Mouse (Mus musculus) midbrain, embryonic 13.5 days (tissue): ENCODE measurements around the gene Son. TPM values are rescaled to one million over a fixed set of nuclear protein-coding genes. Genes with fewer than 3 reads are reported as not detected.
A peak's percentile ranks its signal among the peaks of the same experiment; 100 is the strongest.
"Not testable (repeated sequence)": the region's sequence is repeated elsewhere in the genome, so short reads cannot be mapped to it uniquely, and the experiment has no call there.

Source experiments
- ATAC-seq: fragments of 200-750 bp; cut with Nextera tagmentation; 2 replicates; pipeline ENCODE4 v1.8.0; 2017; ENCODE audit warnings: mild to moderate bottlenecking, moderate TSS enrichment, moderate library complexity
- H3K27ac ChIP-seq: fragments of 300-500 bp; sonication (generic); 2 replicates; pipeline ENCODE4 v1.5.1; 2015; ENCODE audit warnings: inconsistent platforms, mild to moderate bottlenecking, moderate library complexity
- H3K27me3 ChIP-seq: fragments of 300-500 bp; sonication (generic); 2 replicates; pipeline ENCODE4 v1.6.1; 2015; ENCODE audit warnings: mild to moderate bottlenecking, inconsistent platforms
- H3K36me3 ChIP-seq: fragments of 300-500 bp; sonication (generic); 2 replicates; pipeline ENCODE4 v1.6.1; 2015; ENCODE audit warnings: mild to moderate bottlenecking, inconsistent platforms
- H3K4me1 ChIP-seq: fragments of 300-500 bp; sonication (generic); replicated peaks from 2 replicates; pipeline ENCODE4 v1.6.1; 2015; ENCODE audit warnings: inconsistent platforms
- H3K4me2 ChIP-seq: fragments of 300-500 bp; sonication (generic); replicated peaks from 2 replicates; pipeline ENCODE4 v1.6.1; 2015; ENCODE audit warnings: moderate library complexity, mild to moderate bottlenecking, inconsistent platforms
- H3K4me3 ChIP-seq: fragments of 300-500 bp; sonication (generic); replicated peaks from 2 replicates; pipeline ENCODE4 v1.5.1; 2015; ENCODE audit warnings: mild to moderate bottlenecking, inconsistent platforms
- H3K9ac ChIP-seq: fragments of 300-500 bp; sonication (generic); replicated peaks from 2 replicates; pipeline ENCODE4 v1.6.1; 2015; ENCODE audit warnings: mild to moderate bottlenecking, inconsistent platforms
- H3K9me3 ChIP-seq: fragments of 300-500 bp; sonication (generic); 2 replicates; pipeline ENCODE4 v1.6.1; 2016; ENCODE audit warnings: mild to moderate bottlenecking, inconsistent platforms
- WGBS: fragments of 180-500 bp; shearing (Covaris S2); methylation state at CpG from one replicate; pipeline ENCODE4 v1.1.7; 2015; 5-methylcytosine and 5-hydroxymethylcytosine counted together
- polyA plus RNA-seq: library from polyadenylated mRNA; unstranded; fragments of >200 nt; fragmentation: Nextera tagmentation; extraction: Ambion mirVana; gene quantifications from 2 replicates; pipeline ENCODE4 v1.2.1, GENCODE M21; 2015

Gene Son
- polyA plus RNA-seq, 1 experiment from 2014 or later = 146 TPM

DNA sequence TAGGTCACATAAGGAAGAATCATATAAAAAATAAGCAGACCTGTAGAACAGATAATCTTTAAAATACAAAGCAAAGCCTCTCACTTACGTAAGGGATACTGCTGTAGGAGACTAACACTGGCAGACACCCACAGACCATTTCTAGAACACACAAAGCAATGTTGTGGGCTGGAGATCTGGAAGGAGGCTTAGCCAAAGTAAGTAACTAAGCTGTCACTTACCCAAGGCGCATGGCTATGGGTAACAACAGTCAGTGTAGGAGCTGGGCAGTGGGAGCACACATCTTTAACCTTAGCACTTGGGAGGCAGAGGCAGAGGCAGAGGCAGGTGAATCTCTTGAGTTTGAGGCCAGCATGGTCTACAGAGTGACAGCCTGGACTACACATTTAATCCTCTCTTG, 7.7 kb upstream of the Son start:
- Histone ChIP-seq H3K36me3 (peaks cover 78% of the 10 kb centered on the region), H3K4me2 (no peak overlapping the region), H3K27ac (no peak overlapping the region), H3K4me1 (peaks cover under 1% of the 10 kb centered on the region; the same call in 1 of the 2 replicates), H3K9me3 (no peaks in the 10 kb centered on the region), H3K27me3 (no peaks in the 10 kb centered on the region), H3K4me3 (no peak overlapping the region), H3K9ac (no peak overlapping the region)
- WGBS = 94% methylated on average over 2 of the region's 2 CpGs
- no peak for ATAC-seq

DNA sequence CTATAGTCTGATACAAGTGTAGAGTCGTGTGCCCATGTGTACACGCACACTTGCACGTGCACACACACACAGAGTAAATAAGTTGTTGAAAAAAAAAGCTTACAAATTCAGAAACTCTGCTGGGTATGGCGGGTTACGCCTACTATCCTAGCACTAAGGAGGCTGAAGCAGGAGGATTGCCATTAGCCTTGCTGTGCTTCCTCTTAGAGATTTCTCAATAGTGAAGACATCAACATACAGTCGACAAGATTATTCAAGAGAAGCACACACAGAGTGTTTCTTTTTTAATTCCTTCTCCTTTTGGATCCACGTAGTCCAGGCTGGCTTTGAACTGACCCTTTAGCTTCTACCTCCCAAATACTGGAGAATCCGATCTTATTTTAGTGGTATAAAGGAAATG, 7.1 kb upstream of the Son start:
- Histone ChIP-seq H3K36me3 (peaks cover 74% of the 10 kb centered on the region), H3K4me3 (no peak overlapping the region), H3K27ac (no peak overlapping the region), H3K27me3 (no peaks in the 10 kb centered on the region), H3K9me3 (no peaks in the 10 kb centered on the region), H3K4me2 (no peak overlapping the region), H3K4me1 (peaks cover 4% of the 10 kb centered on the region; the same call in 1 of the 2 replicates), H3K9ac (no peak overlapping the region)
- no peak for ATAC-seq
- whole genome bisulfite sequencing = 94% methylated on average over 8 of the region's 8 CpGs

DNA sequence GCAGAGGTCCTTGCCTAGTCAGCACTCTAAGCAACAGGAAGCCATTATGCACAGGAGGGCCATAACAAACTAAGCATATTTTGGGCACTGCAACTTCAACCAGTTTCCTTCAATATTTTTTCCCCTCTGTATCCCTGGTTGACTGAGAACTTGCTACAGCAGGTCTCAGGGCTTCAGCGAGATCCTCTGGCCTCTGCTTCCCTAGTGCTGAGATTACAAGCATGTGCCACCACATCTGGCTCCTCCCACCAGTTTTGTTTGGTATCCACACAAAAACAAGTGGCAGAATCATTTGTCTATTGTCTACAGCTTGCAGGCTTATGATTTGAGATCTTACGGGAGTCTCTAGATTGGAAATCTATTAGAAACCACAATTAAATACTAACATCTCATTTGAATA, 2.4 kb upstream of the Son start:
- Histone ChIP-seq H3K27me3 (no peaks in the 10 kb centered on the region), H3K9me3 (no peaks in the 10 kb centered on the region), H3K27ac (no peak overlapping the region), H3K4me2 (no peak overlapping the region), H3K36me3 (peaks cover 29% of the 10 kb centered on the region), H3K9ac (no peak overlapping the region), H3K4me3 (no peak overlapping the region), H3K4me1 (peaks cover 19% of the 10 kb centered on the region)
- 85% methylated on average over 2 of the region's 2 CpGs for WGBS
- no peak for ATAC-seq

DNA sequence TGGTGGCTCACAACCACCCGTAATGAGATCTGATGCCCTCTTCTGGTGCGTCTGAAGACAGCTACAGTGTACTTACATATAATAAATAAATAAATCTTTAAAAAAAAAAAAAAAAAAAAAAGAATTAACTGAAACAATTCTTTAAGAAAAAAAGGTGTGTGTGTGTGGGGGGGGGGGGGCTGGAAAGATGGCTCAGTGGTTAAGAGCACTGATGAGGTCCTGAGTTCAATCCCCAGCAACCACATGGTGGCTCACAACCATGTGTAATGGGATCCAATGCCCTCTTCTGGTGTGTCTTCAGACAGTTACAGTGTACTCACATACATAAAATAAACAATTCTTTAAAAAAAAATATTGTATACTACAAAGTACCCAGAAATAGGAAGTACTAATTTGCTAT, 1.9 kb upstream of the Son start:
- peaks cover 24% of the 10 kb centered on the region for H3K36me3 ChIP-seq
- 50% methylated on average over 1 of the region's 2 CpGs for WGBS
- H3K4me3 ChIP-seq, H3K27ac ChIP-seq, H3K4me2 ChIP-seq, H3K27me3 ChIP-seq, ATAC-seq, H3K9me3 ChIP-seq, H3K9ac ChIP-seq: not testable (repeated sequence)
- peaks cover 24% of the 10 kb centered on the region for H3K4me1 ChIP-seq

DNA sequence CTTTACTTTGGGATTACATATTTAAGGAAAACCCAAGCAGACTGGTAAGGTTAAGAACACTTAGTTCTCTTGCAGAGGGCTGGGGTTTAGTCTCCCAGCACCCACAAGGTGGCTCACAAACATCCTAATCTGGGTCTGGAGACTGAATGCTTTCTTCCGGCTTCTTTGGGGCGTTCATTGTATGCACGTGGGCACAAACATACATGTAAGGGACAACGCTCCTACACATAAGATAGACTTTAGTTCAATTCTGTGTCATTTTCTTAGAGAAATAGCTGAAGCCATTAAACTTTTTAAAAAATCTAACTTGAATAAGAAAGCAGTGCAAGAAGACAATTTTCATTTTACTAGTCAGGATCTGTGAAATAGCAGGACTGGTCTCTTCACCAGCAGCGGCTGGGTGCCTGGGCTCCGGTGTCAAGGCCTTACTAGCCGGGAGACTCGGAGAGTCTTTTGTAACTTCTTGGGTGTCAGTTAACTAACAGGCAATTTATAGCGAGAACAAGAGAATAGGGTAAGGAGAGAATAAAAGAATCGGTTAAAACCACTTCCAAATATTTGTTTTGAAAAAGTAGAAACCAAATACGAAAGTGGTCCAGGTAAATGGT, 1.2 kb upstream of the Son start:
- Histone ChIP-seq H3K4me3 (peak overlapping the region; percentile 74), H3K27ac (no peak overlapping the region), H3K4me2 (peak overlapping the region; percentile 88), H3K36me3 (peaks cover 18% of the 10 kb centered on the region), H3K9ac (peak overlapping the region; percentile 87), H3K27me3 (no peaks in the 10 kb centered on the region), H3K4me1 (peaks cover 28% of the 10 kb centered on the region), H3K9me3 (no peaks in the 10 kb centered on the region)
- no peak for ATAC-seq
- whole genome bisulfite sequencing = 1% methylated on average over 11 of the region's 11 CpGs

DNA sequence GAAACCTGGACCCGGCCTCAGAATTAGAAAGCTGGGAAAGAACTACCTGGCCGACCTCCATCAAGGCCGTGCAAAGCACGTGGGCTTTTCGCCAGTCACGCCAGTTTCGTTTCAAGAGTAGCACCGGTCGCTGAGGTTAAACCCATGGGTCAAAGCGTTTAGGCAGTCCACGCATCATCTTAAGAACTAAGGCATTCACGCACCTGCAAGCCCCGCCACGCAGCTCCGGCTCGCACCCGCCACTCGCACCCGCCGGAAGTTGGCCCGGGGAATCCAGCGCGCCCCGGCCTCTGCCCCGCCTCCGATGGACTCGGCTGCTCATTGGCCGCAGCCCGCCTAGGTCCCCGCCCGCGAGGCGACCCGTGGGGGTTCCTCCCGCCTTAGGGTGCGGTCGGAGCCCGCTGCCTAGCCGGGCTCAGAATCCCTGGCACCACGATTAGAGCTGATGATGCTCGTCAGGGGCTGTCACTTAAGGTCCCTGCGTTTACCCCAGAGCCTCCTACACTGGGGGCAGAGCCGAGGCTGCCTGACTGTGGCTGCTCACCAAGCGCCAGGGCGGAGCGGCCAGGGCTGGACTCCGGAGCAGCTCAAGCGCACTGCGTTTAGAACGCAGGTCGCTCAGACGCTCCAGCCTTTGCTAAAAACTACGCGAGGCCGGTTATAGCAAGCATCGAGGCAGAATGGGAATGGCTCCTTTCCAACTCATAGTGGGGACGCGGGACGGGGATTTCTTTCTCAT, 456 bp upstream of the Son start, which contains the start of gene Gart:
Gene Gart, minus strand, starts transcription at position 272 of the 739 bp plus-strand sequence.
- H3K27ac ChIP-seq = peak within 1 kb of the TSS; percentile 98
- peaks cover 14% of the 10 kb centered on the region for H3K36me3 ChIP-seq
- under 1% methylated on average over 59 of the region's 59 CpGs for WGBS
- H3K27me3 ChIP-seq = no peaks in the 10 kb centered on the region
- H3K9ac ChIP-seq = peak within 1 kb of the TSS; percentile 87
- ATAC-seq = peak; percentile 91
- peaks cover 28% of the 10 kb centered on the region for H3K4me1 ChIP-seq
- H3K4me3 ChIP-seq = peak within 1 kb of the TSS; percentile 74
- H3K4me2 ChIP-seq = peak within 1 kb of the TSS; percentile 88
- H3K9me3 ChIP-seq = no peaks in the 10 kb centered on the region

DNA sequence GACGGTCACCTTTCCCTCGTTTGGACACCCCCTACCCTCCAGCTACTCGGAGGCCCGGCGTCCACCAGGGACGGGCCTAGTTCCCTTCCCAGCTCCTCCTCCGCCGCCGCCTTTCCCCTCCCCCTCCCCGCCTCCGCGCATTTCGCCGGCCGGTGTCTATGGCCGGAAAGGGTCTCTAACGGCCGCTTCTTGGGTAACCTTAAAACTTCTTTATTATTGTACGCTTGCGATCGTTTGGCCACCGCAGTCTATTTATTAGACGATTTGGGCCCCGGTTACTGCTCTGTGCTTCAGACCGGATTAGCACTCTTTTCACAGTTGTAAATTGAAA, 879 bp downstream of the Son start:
- peaks cover 36% of the 10 kb centered on the region for H3K4me1 ChIP-seq
- H3K9ac ChIP-seq = peak overlapping the region; percentile 84
- H3K4me3 ChIP-seq = peak overlapping the region; percentile 74
- peak overlapping the region; percentile 88 for H3K4me2 ChIP-seq
- 0% methylated on average over 24 of the region's 25 CpGs for WGBS
- H3K36me3 ChIP-seq = peaks cover 12% of the 10 kb centered on the region
- no peaks in the 10 kb centered on the region for H3K27me3 ChIP-seq
- H3K27ac ChIP-seq = peak overlapping the region; percentile 98
- peak; percentile 65 for ATAC-seq
- H3K9me3 ChIP-seq = no peaks in the 10 kb centered on the region

DNA sequence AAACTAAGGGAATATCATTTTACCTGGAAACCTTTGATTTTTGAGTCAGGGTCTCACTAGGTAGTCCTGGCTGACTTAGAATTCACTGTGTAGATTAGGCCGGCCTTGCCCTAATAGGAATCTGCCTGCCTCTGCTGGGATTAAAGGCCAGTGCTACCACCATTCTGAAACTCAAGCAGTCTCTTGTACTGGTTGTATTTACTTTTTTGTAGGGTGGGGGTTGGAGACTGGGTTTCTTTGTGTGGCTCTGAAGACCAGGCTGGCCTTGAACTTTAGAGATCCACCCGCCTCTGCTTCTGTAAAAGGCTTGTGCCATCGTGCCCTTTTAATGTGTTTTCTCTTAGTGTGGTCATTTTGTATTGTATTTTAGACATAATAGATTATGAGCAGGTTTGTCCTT, 1.9 kb downstream of the Son start:
- no peaks in the 10 kb centered on the region for H3K27me3 ChIP-seq
- H3K4me2 ChIP-seq = peak overlapping the region; percentile 88
- H3K27ac ChIP-seq = no peak overlapping the region
- H3K4me3 ChIP-seq = peak overlapping the region; percentile 74
- peaks cover 20% of the 10 kb centered on the region for H3K36me3 ChIP-seq
- no peaks in the 10 kb centered on the region for H3K9me3 ChIP-seq
- ATAC-seq = no peak
- H3K9ac ChIP-seq = peak overlapping the region; percentile 59
- 51% methylated on average over 3 of the region's 3 CpGs for WGBS
- peaks cover 36% of the 10 kb centered on the region for H3K4me1 ChIP-seq

DNA sequence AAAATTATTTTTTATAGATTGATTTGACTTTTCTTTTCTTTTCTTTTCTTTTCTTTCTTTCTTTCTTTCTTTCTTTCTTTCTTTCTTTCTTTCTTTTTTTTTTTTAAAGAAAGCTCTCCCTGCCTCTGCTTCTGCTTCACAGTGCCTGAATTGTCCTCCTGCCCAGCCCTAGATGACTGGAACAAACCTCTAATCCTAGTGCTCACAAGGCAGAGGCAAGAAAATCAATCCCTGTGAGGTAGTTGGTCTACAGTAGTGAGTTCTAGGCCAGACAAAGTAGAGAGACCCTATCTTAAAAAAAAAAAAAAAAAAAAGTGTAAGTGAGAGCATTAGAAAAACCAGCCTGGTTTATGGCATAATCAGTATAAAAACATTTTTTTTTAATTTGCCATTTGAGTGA, 2.5 kb downstream of the Son start:
- Histone ChIP-seq H3K4me2 (peak overlapping the region; percentile 34; the same call in 1 of the 2 replicates), H3K4me3 (no peak overlapping the region), H3K27ac (no peak overlapping the region), H3K27me3 (no peaks in the 10 kb centered on the region), H3K4me1 (peaks cover 34% of the 10 kb centered on the region), H3K9ac (no peak overlapping the region), H3K36me3 (peaks cover 24% of the 10 kb centered on the region), H3K9me3 (no peaks in the 10 kb centered on the region)
- ATAC-seq = no peak

DNA sequence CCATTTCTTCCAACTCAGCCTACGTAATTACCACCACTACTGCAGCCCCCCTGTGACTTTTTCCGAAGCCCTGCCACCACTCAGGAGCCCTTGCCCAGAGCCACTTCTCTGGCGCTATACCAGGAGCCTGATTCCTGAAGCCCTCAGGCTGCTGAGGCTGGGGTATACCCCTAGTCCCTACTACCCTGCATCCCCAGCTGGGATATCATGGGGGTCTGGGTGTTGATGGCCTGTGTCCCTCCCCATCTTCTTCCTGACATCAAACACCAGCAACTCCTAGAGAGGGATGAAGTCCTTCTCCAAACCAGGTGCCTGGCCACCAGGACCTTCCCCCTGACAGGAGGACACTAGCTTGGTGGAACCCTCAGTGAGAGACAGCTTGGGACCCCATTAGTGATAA, 4.9 kb downstream of the Son start:
- Histone ChIP-seq H3K9ac (no peak overlapping the region), H3K36me3 (peaks cover 48% of the 10 kb centered on the region), H3K4me2 (no peak overlapping the region), H3K4me3 (no peak overlapping the region), H3K27me3 (no peaks in the 10 kb centered on the region), H3K27ac (no peak overlapping the region), H3K9me3 (no peaks in the 10 kb centered on the region), H3K4me1 (peaks cover 27% of the 10 kb centered on the region)
- WGBS = 91% methylated on average over 3 of the region's 3 CpGs
- ATAC-seq = no peak

DNA sequence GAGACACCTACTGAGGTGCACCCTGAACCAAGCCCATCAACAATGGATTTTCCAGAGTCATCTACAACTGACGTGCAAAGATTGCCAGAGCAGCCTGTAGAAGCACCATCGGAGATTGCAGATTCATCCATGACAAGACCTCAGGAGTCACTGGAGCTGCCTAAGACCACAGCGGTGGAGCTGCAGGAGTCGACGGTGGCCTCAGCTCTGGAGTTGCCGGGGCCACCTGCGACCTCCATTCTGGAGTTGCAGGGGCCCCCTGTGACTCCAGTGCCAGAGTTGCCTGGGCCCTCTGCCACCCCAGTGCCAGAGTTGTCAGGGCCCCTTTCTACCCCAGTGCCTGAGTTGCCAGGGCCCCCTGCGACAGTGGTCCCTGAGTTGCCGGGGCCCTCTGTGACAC, 8.0 kb downstream of the Son start:
- WGBS = 96% methylated on average over 9 of the region's 9 CpGs
- H3K27me3 ChIP-seq = no peaks in the 10 kb centered on the region
- H3K36me3 ChIP-seq = peaks cover 79% of the 10 kb centered on the region
- no peak overlapping the region for H3K9ac ChIP-seq
- H3K9me3 ChIP-seq = no peaks in the 10 kb centered on the region
- no peak for ATAC-seq
- no peak overlapping the region for H3K4me3 ChIP-seq
- no peak overlapping the region for H3K4me2 ChIP-seq
- H3K27ac ChIP-seq = no peak overlapping the region
- H3K4me1 ChIP-seq = peaks cover 14% of the 10 kb centered on the region

DNA sequence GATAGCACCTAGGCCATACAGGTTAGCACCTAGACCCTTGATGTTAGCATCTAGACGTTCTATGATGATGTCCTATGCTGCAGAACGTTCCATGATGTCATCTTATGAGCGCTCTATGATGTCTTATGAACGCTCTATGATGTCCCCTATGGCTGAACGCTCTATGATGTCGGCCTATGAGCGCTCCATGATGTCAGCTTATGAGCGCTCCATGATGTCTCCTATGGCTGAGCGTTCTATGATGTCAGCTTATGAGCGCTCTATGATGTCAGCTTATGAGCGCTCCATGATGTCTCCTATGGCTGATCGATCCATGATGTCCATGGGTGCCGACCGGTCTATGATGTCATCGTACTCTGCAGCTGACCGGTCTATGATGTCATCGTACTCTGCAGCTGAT, 10.0 kb downstream of the Son start:
- no peaks in the 10 kb centered on the region for H3K27me3 ChIP-seq
- no peak overlapping the region for H3K4me3 ChIP-seq
- H3K4me2 ChIP-seq = no peak overlapping the region
- peaks cover 17% of the 10 kb centered on the region for H3K4me1 ChIP-seq
- 98% methylated on average over 17 of the region's 17 CpGs for WGBS
- no peak overlapping the region for H3K9ac ChIP-seq
- peaks cover 88% of the 10 kb centered on the region for H3K36me3 ChIP-seq
- H3K27ac ChIP-seq = no peak overlapping the region
- H3K9me3 ChIP-seq = no peaks in the 10 kb centered on the region
- ATAC-seq = no peak
